Mouse (Mus musculus) frontal cortex, adult 2 months (tissue): ENCODE measurements around the gene Poln. TPM values are rescaled to one million over a fixed set of nuclear protein-coding genes. Genes with fewer than 3 reads are reported as not detected.

Experiments
- DNase-seq, 2 experiments: peaks; one replicate each; pipeline ENCODE4 v3.0.0; 2022; ENCODE audit warnings: low spot score in 1 of 2; ENCODE audit errors: extremely low spot score in 1 of 2
- polyA plus RNA-seq: library from polyadenylated mRNA; depleted of rRNA; stranded (reverse); fragments of >200 nt; gene quantifications from 2 replicates; pipeline ENCODE4 v1.2.3, GENCODE M21; 2012

Gene Poln
- polyA plus RNA-seq, 1 experiment = 1.2 TPM

DNA sequence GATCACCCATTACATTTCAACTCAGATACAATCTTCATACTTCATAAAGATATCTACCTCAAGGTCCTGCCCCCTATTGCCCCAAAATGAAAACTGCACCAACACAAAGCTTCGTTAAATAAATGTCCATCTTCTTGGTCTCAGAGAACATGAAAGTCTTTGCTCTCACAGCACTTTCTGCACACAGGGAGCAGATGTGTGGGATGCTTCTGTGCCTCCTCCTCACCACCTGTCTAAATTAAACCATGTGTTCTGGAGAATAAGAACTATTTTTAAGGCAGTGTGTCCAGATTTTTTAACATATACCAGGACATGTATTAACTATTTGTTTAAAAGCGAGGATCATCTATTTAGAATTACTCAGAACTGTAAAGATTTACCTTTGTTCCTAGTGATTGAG is 36.5 kb downstream of the Poln start:
- DNase-seq = peak; percentile 6 to 16

DNA sequence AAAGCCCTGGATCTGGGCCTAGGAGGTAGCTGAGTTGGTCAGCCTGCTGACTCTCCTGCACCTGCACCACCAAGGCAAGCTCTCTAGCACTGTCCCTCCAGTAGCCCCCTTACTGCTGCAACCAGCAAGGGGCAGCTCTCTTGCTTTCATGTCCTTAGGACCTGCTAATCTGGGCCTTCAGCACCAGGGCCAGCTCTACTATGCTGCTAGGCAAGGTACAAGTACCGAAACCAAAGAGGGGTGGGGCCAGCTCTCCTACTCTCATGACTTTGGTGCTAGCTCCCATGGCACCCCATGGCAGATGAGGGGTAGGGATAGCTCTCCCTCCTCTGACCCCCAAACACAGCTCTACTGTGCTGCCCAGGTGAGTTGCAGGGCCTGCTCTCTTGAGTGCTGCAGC is 45.1 kb downstream of the Poln start:
- no peak for DNase-seq

DNA sequence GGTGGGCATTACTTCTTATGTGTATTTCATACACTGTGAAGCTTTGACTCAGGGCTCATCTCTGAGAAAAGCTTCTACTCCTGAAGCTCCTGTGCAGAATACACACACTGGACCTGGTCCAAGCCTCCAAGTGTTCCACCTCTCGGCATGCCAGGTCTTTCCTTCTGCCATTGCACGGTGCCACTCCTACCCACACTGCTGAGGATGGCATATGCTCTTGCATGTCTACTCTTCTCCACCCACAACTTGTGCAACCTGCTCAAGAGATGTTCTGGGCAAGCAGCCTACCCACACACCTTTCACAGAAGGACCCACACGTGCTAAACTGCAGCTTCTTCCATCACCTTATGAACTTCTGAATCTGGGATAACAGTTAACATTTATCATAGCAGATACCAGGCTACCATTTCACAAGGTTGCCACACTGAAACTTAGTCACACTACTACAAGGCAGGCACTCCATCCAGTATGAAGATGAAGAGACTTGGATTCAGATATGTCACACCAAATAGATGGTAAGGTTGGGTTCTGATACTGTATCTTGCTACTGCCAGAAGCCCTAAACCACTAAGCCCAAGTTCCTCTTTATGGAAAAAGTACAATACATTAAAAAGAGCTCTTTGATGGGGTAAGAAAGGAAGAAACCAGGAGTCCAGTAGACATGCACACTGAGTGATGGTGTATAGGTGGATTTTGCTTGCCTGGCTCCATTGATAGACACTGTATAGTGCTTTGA is 50.0 kb downstream of the Poln start:
- peak; percentile 44 to 61 for DNase-seq

DNA sequence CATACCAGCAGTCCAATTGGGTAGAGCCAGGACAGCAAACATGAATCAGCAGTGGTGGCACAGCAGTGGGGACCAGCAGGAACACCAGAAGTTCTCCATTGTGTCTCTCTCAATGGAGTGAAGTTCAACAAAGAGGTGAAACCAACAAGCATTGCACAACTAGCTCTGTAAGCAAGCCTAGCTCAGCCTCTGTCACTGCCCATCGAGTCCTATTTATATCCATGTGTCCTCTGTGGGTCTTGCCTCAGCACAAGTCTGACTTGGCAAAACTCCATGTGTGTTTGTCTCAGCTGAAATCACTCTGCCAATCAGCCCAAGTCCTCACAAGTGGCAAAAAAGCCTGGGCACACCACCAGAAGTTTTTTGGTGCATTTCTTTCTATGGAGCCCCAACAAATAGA is 63.6 kb downstream of the Poln start:
- DNase-seq = no peak

DNA sequence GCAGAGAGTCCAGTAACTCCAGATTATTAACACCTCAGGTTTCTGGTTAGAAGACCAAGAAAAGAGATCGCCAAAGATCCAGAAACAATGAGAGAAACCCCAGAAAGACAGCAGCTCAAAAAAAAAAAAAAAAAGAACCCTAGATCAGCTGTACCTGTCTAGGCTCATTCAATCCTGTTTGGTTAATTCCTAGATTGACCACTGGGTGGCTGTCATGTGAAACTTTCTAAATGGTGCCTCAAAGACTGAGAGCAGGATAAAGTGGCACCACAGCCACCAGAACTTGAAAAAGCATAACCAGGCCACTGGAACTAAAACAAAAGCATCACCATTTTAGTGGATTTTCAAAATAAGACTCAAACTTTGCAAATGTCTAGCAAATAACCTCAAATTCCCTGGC is 71.9 kb downstream of the Poln start:
- peak; percentile 34 to 90 for DNase-seq

DNA sequence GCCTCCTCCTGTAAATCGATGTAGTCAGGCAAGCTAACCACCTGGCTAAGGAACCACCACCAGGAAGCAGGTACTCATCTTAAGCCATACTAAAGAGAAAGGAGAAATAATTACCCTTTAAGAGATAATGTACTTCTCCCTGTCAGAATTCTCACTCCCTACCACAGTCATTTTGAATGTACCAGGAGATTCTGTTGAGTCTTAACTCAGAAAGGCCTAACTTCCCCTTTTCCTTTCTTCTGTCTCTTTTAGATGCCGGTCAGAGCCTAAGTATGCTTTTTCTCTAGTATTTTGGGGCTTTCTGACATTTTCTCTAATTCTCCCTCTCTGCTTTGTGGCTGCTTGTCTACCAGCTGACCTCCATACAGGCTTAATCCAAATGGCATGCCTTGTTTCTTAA is 76.2 kb downstream of the Poln start:
- no peak for DNase-seq

DNA sequence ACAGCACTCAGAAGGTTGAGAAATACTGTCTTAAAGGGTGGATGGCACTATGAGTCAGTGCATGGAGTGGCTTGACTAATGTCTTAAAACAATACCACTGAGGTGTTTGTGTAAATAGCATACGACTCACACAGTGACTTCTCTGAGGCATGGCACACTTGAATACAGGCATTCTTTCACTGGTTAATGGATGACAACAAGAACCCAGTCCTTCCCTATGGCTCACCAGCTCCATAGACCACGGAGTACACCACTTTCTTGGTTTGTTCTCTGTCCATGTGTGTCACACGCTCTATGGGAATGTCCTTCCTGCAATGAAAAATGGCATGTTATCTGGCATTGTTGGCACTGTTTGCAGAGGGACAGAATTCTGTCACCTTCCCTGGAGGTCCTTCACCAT is 136.7 kb downstream of the Poln start:
- no peak for DNase-seq

DNA sequence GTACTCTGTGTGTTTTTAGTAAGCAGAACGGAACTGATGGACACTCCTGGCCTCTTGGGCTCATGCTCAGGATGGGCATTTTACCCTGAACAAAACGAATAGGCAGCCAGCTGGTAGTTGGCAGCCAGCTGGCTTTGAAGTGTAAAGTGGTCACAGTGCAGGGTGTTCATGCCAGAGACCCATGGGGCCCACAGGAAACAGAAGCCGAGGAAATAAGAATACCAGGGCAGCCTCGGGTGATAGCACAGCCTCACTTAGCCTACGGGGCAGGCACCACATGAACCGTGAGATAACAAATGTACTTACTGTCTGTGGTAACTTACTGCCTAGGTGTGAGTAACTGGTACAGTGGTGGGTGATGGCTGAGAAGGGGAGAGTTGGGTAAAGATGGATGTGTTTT is 138.2 kb downstream of the Poln start:
- DNase-seq = no peak

DNA sequence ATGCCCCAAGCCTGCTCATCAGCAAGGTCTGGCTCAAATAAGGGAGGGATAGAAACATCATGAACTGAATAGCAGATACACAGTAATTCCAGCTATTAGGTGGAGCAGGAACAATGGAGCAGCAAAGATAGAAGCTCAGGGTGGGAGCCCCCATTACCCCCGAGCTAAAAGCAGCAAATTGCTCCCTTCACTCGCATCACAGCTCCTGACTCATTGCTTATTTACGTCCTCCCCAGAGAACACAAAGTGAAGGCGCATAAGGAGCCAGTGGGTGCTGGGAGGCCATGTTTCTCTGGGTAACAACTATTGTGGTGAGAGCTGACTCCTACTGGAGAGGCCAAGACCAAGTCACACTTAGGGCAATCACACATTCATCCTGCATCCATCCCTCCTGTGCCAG is 139.1 kb downstream of the Poln start:
- DNase-seq = no peak

DNA sequence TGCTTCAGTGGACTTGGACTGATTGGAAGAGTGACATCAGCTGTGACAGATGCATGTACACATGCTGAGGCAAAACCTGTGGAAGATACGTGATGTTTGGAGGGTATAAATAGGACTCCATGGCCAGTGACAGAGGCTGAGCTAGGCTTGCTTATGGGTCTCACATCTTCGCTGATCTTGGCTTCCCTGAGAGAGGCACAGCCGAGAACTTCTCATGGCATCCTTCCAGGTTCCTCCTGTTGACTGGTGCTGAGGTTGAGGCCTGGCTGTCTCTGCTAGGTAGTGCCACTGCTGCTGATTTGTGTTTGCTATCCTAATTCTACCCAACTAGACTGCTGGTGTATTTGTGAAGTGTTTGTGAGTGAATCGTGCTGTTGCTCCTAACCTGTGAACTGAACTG is 150.3 kb downstream of the Poln start:
- no peak for DNase-seq

DNA sequence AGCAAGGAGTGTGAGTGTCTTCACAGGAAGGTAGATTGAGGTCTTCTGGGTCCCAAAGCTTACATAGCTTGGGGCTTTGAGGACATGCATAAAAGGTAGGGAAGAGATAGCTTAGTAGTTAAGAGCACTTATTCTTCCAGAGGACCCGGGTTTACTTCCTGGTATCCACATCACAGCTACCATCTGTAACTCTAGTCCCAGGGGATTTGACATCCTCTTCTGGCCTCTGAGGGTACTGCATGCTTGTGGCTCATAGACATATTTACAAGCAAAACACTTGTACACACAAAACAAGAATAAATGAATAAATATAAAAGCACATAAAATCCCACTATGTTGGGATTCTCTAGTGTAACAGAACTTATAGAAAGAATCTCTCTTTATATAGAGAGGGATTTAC is 154.6 kb downstream of the Poln start:
- DNase-seq = no peak

DNA sequence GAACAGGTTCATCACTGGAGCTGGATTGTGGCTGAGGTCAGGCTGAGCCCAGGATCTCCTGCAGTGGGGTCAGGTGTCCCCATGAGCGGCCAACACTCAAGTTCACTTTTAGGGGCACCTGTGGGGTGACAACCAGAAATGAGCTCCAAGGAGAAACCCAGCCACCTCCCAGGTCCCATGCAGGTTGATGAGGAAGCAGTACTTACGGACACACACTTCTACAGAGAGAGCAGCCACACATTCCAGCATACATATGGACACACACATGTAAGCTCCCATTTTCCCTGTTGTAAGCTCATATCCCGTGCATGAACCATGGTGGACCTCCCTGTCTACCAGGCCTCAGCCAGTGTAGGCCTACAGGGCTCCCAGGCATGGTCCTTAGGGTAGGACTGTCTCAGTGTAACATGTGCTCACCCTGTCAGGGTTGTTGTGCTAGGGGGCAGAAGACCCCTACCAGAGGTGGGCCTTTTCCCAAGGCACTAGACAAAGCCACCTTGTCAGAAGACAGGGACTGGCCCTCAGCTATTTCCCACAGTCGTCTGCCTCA is 161.8 kb downstream of the Poln start:
- DNase-seq = no peak

DNA sequence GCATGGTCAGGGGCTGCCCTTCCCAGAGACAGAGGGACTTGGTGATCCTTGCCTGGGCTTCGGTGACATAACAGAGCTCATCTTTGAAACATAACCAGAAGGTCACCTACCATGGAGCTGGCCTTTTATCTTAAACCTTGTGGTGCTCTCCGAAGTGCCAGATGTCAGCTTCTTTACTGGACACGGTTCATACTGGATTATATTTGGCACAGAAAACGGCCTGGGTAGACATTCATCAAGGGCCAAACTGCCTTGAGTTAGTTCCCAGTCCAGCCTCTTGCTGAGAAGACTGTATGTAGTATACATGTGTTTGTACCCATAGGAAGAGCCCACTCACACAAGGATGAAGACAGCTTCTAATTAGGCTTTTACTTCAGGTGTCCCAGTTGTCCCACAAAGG is 162.4 kb downstream of the Poln start:
- no peak for DNase-seq

DNA sequence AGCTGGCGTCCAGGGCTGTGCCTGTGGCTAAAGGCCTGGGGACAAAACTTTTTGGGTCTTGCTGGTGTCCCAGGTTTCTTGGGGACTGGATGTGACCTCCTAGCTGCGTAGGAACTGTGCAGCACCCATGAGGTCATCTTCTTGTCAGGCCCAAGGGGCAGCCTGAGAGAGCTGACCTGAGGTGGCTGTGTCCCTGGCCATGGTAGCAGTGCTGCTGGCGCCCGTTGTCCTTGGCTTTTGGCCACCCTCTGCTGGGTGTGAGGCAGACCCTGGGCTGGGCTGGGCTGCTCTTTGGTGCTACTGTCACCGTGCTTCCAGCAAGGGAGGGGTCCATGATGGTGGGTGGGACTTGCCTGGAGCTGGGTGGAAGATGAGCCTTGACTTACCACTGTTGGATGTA is 164.6 kb downstream of the Poln start:
- DNase-seq = no peak

DNA sequence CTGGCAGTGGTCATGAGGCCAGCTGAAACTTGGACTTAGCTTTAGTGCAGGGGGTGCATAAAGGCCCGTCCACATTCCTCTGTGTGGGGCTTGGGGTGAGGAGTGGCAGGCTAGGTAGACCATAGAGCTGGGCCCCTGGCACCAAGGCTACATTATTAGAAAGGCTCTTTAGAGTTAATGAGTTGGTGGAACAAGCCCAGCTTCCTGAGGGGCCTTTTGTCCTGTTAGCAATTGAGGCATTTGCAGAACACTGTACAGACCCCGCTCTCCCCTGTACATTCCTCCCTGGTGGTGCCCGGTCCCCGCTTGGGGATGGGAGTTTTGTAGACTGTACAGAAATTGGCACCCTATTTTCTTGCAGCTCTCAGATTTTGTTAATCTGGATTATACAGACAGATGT is 166.6 kb downstream of the Poln start:
- no peak for DNase-seq

DNA sequence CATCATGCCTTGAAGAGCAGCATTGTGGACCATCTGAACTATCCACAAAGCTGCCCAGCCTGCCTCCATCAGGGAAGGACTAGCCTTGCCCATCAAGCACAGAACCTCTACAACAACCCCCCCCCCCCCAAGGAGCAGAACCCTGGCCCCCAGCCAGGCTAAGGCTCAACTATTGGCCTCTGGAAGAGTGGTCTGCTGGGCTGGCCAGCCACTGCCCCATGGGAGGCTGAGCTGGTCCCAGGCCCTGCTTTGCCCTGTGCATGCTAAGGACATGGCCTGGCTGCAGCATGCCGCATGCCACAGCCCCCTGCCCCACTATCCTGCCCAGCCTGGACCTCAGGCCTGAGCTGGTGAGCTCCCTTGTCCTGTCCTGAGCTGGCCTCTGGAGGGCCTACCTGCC is 167.8 kb downstream of the Poln start:
- DNase-seq = no peak

DNA sequence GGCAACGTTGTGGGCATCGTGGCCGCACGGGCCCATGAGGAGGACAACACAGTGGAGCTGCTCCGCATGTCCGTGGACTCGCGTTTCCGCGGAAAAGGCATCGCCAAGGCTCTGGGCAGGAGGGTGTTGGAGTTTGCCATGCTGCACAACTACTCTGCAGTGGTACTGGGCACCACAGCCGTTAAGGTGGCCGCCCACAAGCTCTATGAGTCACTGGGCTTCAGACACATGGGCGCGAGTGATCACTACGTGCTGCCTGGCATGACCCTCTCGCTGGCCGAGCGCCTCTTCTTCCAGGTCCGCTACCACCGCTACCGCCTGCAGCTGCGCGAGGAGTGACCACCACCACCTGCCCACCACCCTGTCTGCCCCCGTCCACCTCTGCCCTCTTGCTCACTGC is 168.4 kb downstream of the Poln start:
- peak in 1 of 2 experiments; percentile 42 for DNase-seq

DNA sequence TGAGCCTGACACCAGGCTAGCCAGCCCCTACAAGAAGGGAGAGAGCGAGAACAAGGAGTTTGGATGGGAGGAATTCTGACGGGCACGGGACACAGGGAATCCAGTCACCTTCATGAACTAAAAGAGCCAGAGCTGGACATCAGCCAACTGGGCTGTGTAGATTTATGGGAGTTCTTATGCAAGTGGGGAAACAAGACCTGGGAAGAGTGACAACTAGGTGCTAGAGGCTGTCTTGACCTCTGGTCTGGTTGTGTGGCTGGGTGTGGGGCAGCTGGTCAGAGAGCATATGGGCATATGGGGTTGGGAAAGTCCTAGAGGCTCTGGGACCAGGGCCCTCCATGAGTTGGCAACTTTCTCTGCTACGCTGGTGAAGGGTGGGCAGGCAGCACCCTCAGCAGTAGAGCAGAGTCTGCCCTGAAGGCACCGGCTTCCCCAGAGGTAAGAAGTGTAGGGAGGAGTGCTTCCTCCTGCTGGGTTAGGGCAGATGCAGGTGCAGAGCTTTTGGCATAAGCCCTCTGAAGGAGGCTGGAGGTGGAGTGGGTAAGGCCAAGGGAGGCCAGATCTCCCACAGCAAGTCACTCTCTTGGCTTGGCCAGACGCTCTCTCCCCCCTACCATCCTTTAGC is 169.7 kb downstream of the Poln start:
- DNase-seq = no peak

DNA sequence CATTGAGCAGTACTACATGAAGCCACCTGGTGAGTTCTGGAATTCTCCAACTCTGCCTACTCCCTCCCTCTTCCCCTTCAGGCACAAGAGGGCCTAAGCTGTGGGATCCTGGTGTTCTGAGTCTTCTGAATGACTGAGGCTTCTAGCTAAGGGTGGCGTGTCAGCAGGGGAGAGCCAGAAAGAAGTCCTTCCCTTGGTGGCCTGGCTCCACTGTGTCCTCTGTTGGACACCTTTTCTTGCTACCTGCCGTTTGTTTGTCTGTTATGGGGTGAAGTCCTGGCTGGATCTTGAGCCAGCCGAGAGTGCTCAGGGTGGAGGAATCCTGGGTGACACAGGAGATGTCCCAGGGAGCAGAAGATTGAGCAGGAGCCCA is 170.8 kb downstream of the Poln start:
- no peak for DNase-seq

DNA sequence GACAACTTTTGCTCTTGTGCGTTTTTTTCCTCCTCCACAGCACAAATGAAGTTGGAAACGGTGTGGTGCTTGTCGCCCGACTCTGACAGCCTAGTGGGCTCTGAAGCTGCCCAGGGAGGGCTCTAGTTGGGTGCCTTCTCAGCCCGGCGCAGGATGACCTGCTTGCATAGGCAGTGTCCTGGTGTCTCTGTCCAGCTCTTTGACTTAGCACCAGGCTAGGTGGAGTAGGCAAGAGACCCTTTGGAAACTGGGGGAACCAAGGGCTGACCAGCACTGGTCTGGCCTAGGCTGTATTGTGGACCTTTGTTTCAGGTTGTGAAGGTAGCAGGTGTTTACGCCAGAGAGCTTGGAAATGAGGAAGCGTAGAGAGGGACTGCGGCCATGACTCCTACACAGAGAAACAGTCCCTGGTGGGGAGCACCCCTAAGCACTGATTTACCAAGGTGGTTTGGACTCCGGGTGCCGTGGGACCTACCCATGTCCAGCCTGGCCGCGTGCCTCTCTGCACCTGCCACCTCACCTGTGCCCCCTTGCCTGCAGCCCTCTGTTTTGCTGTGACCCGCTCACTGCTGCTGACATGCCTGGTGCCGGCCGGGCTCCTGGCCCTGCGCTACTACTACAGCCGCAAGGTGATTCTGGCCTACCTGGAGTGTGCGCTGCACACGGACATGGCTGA is 171.3 kb downstream of the Poln start:
- DNase-seq = no peak

DNA sequence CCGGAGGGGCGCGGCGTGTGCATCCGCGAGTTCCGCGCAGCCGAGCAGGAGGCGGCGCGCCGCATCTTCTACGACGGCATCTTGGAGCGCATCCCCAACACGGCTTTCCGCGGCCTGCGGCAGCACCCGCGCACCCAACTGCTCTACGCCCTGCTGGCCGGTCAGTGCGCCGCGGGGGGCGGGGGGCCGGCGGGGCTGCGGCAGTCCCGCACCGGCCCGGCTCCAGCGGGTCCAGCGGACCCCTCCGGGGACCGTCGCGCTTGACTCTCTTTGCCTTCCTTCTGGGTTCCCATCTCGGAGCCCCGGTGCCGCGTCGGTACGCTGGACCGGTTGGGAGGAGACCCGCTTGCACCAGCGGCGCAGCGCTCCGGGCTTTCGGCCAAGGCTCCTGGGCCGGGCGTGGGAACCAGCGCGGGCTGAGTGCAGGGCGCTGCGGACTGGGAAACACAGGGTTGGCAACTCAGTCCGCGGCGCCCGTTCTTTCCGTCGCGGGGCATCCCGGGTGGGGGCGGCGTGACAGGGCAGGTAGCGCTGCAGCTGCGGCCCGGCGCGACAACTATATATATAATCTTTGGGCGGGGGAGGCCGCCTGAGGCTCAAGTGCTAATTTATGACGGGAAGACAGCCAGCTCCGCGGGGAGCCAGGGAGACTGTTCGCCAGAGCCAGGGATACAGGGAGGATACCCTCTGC is 172.1 kb downstream of the Poln start:
- DNase-seq = peak; percentile 64 to 84
